Mouse (Mus musculus): ENCODE measurements around the gene Mtch2.

The Mtch2 gene

DNA sequence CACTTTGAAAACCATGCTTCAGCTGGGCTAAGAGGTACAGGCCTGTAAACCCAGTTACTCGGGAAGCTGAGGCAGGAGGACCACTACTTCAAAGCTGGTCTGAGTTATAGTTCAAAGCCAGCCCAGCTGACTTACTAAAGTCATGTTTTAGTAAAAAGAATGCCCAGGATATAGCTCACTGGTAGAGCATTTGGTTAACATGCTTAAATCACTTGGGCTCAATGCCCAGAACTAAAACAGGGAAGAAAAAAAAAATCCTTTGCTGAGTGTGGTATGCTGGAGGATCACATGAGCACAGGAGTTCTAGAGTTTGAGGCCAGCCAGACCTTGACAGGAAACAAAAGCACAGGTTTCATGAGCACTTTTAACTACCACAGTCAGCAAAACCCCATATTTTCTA is 64.7 kb downstream of the Mtch2 start:
- DNase-seq: no peak

- DNase-seq: no peak
Observed at GRCm38 (mm10) chr2:90913671-90914070, 66.7 kb downstream of the Mtch2 start.

- DNase-seq: no peak
Observed at GRCm38 (mm10) chr2:90915516-90915915, 68.6 kb downstream of the Mtch2 start.

All from thymus, postnatal 25 days (tissue).